Mouse (Mus musculus): ENCODE results near the gene Immp1l.

DNA sequence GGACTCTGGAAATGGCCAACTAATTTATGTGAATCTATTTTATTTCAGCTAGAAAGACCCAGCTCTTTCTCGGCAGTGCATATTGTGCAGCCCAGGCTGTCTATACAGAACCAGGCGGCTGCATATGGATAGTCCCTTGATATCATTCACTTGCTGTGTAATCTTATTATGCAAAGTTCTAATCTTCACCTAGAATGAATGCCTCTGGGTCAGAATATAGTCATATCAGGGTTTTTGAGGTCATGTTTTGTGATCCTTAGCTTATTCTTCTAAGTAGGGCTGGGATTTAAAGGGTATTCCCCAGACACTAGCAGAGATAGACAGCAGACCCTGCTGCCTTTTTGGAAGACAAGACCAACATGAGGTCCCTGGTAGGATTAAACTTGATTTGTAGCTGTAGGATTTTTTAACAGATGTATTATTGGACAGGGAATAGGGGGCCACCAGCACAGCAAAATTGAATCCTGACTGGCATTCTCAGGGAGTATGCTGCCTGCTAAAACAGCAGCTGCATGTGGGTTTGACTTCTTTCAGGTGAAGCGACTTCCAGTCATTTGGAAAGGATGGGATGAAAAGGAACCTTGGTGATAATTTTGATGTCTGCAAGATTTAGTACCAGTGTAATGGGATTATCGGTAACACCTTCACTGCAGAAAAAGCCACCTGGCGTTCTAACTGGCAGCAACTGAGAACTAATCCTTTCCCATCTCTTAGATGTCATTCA lies 13.3 kb downstream of the Immp1l start:
- TF ChIP-seq CTCF (IDR thresholded peaks at IDR 0.05; ENCODE audit: low read depth) (no peak), EP300 (IDR thresholded peaks at IDR 0.05; ENCODE audit: low read depth) (no peak)
